Mouse (Mus musculus): Measurements from ENCODE around the gene Gpr137.

Gpr137 gene

DNA sequence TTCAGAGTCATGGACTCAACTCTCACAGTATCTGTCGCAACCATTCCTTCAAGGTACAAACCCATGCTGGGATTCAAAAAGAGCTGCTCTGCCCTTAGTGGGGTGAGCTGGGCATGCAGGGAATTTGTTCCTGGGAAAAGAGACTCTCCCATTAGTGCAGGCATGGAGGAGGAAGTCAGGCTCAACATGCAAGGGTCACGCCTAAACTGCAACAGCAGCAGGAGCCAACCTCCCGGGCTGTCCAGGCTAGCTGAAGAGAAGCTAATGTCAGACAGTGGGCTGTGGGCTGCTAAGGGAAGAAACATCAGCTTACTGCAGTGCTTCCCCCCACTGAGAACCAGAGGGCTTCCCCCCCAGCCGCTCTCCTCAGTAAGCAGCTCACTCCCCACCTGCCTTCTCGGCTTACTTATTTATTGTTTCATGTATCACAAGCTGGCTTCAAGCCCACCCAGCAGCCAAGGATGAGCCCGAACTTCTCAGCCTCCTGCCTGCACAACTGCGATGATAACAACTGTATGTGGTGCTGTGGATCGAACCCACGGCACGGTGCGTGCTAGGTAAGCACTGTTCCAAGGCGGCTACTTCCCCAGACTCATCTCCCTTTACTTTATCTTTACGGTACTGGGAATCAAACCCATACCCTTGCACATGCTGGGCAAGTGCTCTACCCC is 30.1 kb upstream of the Gpr137 start:
- DNase-seq = no peak

DNA sequence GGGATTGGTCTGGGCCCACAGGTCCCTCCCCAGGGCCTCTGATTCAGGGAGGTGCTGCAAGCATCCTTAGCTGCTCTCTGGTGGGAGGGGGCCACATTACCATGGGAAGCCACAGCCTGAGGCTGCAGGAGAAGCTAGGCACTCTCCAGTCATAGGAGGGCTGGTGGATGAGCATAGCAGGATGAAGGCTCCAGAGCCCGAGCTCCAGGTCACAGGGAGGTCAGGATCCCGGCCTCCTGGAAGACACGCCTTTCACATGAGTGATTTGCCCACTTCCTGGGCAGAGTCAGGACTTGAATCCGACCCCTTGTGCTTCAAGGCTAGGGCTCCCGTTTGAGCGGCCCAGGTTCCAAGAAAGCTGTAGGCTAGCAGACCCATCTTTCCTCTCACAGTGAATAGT is 29.4 kb upstream of the Gpr137 start:
- no peak for DNase-seq

DNA sequence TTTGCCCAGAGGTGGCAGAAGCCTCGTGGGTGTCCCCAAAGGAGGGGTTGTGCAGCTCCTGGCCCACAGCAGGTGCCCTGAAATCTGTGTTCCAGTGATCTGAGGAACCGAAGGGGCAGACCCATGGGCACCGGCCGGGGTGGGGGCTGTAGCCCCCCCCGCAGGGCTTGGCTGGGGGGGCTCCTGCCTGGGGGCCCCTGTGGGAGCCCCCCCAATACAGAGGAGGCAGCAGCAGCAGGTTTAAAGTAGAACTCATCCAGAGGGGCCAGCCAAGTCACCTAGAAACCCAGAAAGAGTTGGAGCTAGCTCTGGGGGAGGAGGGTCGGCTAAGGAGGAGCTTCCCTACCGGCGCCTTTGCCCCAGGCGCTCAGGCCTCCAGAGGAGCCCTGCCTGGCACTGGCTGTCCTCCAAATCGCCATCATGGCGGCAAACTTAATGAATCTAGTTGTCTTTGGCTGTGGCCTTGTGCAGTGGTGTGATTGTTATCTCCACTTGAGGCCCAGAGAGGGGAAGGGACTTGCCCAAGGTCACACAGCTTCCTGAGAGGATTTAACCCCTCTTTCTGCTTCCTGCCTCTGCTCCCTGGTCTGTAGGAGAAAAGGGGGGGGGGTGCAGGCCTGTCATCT is 28.3 kb upstream of the Gpr137 start:
- peak; percentile 57 for DNase-seq

DNA sequence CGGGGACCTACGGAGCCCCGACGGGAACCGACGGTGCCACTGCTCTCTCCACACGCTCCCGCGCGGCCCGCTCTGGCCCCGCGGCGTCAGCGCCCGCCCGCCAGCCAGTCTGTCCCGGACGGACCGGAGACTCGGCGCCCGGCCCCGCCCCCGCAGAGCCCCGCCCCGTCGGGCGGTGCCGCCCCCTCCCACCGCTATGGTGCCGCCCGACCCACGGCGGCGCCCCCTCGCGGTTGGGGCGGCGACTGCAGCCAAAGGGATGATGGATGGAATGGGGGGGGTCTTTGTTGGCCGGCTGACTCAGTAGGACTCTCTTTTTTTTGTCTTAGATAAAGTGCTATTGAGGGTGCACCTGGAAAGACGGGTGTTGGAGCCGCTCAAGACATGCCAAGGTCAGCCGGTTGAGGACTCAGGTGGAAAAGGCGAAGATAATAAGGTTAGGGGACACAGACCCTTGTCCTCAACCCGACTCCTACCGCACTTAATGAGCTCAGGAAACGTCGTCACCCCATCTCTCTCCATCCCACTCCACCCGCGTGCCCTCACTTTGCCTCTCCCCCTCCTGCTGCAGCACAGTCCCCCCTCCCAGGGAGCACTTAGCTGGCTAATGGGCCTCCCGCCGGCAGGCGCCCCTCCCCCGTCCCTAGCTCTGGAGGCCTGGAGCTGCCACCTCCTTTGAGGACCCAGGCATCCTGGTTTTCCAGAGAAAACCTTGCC is 27.5 kb upstream of the Gpr137 start:
- peak; percentile 67 for DNase-seq

DNA sequence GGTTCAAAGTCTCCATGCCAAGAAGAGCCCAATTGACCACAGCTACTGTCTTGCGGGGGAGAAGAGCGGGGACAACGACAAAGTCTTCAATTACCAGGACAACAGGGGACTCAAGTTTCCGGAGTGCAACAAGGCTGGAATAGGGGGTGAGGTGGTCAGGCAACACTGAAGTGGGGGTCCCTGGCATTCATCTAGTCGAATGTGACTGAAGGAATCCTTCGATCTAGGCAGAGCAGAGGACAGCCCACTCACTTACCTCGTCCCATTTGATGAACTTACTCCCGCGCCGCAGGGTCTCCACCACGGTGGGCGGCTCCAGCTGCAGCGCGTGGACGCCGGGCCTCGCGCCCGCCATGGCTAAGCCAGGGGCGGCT is 27.0 kb upstream of the Gpr137 start:
- DNase-seq = no peak

DNA sequence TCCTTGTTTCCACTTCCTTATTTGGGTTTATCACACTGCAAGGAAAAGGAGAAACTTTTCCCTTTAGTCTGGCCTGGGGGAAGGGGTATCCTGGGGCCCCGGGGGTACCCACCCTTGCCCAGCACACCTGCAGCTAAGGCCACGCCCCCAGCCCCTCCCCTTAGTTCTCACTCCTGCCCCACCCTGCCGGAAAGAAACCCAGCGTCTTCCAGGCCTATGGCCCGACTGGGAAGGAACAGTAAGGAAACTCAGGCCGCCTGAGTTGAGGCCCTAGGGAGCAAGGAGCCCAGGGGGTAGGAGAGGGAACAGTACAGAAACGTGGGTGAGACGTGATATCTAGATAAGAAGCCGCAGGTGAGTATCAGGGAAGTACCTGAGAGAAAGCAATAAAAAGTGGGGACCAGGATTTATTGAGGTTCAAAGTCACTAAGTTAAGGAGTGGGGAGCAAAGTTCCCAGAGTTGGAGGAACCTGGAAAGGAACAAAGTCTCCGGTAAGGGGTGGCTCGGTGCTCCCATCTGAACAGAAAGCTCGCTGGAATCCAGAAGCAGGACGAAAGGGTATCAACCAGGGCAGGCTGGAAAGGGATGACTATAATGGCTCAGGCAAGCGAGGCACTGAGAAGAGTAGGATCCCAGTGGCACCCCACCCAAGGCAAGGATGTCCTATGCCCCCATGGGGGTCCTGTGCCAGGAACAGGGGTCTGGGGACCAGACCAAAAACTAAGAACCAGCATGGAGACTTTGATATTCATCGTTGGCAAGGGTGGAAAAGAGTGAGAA is 26.4 kb upstream of the Gpr137 start:
- DNase-seq = no peak

DNA sequence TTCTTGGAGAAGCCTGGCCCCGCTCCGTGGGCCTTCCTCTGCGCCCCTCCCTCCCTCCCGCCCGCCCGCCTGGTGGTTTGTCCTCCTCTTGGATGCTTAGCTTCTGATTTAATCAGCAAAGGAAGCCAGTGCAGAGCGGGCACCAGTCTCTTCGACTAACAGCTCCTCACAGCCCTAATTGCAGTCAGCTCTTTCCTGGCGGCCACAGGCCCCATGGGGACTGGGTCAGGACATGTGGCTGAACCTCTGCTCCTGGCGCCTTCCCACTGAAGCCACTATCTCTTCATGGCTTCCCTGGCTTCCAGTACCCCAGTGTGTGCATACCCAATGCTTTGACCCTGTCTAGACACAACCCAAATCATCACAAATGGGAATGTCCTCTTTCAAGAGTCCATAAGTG is 14.2 kb upstream of the Gpr137 start:
- no peak for DNase-seq

DNA sequence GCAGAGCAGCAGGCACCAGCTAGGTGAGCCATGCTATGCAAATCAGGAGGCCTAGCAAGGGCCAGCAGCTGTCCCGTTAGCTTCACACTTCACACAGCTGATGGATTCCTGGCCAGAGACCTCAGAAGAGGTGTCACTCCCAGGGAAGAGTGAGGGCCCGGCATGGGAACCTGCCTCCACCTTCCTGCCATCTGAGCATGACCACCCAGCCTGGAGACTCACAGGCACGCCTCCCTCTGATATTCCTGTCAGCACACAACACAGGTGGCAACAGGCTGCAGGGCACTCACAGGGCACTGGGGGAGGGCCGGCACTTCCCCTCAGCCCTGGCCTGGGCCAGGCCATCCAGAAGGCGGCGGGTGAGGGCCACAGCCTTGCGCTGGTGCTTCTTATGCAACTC is 13.1 kb upstream of the Gpr137 start:
- DNase-seq = no peak

DNA sequence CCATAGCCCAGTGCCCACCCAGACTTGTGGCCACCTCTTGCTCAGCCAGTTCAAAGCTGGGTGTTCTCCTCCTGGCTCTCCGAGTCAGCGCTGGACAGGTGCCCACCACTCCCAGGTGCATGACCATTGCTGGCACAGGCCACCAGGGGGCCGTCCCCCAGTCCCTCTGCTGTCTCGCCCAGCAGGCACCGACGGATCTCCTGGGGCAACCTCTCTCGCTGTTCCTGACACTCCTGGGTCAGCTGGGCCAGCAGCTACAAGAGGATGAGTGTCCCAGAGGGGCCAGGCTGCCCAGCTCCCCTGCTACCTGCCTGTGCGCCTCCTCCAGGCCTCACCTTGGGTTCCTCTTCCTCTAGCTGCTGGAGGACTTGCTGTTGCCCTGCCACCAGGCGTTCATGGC is 11.8 kb upstream of the Gpr137 start:
- DNase-seq = peak; percentile 65

DNA sequence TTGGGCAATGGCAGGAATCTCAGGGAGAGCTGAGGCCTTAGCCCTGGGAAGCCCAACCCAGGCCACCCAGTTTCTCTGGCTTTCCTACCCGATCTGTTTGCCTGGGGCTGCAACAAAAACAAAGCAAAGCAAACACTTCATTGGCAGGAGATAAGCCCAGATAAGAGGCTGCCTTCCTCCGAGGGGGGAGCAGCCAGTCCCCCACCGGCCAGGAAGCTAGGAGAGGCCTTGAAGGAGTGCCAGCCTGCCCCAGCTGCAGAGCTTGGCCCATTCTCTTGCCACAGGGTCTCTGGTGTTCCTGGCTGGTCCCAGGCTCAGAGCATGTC is 10.4 kb upstream of the Gpr137 start:
- peak; percentile 74 for DNase-seq

DNA sequence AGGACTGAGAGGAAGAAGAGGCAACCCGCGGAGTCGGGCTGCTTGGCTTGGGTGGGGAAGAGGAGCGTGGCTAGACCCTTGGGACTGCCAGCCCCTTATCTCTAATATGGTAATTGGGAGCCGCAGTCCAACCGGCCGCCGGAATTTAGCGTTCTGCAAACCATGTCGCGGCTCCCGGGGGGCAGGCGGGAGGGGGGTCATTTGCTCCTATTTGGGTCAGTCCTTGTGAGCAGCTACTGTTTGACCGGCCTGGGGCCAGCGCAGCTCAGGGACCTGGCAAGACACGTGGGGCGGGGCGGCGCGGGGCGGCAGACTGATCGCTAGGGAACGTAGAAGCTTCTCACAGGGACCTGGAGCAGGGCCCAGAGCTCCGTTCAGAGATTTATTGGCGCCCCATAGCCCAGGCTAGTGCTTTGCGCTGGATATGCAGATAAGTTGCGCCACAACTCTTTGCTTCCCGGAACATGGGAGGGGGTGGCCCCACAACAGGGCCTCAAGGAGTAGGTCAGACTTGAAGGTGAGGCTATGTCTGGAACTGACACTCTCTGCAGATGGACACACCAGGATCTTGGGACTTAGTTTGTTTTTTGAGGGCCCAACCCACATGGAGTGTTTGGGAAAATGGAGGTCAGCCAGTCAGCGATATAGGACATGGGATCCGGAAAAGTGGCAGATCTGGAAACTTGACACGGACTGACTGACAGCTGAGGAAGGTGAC is 9.9 kb upstream of the Gpr137 start:
- peak; percentile 92 for DNase-seq

DNA sequence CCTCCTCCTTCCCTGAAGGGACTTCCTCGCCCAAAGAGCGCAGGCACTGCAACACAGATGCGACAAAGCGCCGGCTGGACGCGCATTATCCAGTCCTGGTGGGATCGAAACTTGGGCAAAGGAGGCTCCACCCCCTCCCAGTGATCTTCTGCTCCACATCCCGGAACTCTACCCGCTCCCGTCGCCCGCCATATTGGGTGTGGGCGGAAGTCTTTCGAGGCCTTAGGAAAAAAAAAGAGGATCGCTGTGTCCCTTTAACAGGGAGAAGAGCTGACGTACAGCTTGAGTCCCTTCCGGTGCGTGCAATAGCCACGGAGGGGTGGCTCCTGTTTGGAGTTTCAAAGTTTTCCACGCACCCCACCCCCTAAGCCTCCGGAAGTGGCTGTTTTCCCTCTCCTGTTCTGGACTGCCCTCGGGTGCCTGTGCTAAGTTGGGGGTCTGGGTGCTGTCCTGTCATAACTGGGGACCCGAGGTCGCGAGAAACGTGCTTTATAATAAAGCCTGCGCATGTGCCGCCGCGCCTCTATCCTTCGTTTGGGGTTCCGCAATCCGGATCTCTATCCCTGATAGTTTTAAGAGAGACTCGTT is 9.2 kb upstream of the Gpr137 start:
- peak; percentile 98 for DNase-seq

DNA sequence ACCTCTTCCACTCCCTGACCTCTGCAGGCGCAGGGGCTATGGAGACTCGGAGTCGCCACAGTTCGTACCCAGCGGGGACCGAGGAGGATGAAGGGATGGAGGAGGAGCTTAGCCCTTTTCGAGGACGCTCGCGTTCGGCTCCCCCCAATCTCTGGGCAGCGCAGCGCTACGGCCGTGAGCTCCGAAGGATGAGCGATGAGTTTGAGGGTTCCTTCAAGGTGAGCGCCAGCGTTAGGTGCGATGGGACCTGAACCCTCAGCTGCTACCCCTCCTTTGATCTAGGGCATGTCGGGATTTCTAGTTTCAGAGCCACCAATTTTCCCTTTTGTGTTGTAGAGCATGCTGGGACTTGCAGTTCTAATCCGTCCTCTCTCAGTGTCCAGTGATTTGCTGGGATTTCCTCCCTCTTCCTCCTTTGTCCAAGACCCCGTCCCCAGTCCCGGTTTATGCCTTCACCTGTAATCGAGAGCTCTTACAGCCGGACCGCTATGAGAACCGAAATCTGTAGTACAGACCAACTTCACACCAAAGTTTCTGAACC is 8.4 kb upstream of the Gpr137 start:
- DNase-seq = peak; percentile 71

DNA sequence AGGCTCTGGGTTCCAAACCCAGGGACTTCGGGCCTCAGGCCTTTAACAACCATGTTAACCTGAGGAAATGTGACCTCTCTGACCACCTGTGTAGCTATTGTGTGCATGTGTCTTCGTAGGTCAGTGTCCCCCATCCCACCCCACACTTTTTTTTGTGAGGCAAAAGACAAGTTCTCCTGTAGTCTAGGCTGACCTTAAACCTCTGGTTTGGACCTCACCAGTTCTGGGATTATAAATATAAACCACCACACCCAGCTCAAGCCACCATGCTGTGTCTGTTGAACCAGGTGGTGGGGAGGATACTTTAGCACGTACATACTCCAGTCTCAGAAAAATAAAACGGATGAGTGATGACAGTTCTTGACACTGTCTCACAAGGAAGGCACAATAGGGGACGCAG is 7.7 kb upstream of the Gpr137 start:
- DNase-seq = no peak

DNA sequence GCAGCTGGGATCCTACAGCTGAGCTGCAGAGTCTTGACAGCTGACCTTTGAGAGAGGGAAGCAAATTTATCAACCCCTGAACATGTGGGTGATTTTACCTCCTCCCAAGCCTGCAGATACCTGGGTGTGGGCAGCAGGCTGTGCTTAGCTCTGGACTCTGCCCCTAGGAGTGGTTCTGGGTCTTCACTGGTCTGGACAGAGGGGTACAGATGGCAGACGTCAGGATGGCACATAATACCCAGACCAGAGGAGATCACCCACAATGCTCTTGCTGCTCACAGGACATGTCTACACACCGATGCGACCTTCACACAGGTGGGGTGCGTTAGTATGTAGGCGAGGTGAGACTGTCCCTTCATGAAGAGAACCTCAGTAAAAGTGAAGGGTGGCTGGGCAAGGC is 7.3 kb upstream of the Gpr137 start:
- DNase-seq = no peak

DNA sequence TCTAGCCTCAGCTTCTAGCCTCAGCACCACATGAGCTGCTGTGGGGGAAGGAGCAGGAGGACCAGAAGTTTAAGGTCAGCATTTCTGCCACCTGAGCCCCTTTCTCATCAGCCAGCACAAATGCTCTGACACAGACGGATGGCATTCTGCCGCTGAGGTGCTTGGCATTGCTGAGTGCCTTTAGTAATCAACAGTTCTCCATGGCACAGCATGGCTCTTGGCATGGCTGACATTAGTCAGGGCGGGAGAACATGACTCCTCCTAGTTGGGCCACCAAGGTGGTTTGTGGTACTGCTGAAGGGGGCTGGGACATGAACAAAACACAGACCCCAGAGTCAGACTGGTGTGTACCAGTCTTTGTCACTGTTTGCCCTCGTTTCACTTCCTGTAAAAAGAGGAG is 5.9 kb upstream of the Gpr137 start:
- DNase-seq = no peak

DNA sequence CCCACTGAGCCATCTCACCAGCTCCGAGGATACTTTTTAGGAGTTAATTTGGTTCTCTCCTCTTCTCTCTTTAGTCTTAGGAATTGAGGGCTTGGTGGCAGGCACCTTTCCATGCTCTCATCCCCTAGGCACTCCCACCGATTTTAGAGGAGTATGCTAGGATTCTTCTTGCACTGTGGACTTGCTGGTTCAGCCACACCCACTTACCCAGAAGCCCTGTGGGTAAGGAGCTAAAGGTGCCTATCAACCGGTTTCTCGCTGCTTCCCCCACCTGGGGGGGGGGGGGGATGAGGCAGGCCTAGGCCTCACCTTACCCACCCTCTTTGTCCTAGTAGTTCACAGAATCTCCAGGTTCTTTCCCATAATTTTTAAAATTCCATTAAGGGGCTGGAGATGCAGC is 5.5 kb upstream of the Gpr137 start:
- no peak for DNase-seq

DNA sequence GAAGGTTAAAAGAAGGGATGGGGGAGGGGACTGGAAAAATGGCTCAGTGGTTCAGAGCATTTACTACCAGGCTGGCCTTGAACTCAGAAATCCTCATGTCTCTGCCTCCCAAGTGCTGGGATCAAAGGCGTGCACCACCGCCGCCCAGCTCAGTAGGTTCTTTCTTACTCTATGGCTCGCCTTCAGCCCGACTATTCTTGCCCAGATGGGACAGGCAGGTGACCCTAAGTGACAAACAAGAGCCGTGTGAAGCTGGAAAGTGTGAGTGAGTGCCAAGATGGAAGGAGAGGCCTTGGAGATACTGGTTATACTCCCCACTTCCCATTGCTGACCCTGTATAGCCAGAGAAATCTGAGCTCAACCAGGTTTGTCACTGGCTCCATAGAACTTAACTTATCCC is 1.4 kb upstream of the Gpr137 start:
- DNase-seq = no peak

DNA sequence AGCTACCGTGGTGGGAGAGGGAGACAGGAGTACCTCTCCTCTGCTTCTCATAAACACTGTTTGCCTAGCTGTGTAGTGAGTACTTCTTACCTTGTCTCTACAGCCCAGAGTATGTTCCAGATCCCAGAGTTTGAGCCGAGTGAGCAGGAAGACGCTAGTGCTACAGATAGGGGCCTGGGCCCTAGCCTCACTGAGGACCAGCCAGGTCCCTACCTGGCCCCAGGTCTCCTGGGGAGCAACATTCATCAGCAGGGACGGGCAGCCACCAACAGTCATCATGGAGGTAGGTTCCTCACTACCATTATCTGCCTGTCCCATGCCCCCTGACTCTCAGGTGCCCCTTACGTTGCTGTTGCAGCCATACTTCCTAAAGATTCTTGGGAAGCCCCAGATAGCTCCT is 484 bp upstream of the Gpr137 start:
- DNase-seq = no peak

DNA sequence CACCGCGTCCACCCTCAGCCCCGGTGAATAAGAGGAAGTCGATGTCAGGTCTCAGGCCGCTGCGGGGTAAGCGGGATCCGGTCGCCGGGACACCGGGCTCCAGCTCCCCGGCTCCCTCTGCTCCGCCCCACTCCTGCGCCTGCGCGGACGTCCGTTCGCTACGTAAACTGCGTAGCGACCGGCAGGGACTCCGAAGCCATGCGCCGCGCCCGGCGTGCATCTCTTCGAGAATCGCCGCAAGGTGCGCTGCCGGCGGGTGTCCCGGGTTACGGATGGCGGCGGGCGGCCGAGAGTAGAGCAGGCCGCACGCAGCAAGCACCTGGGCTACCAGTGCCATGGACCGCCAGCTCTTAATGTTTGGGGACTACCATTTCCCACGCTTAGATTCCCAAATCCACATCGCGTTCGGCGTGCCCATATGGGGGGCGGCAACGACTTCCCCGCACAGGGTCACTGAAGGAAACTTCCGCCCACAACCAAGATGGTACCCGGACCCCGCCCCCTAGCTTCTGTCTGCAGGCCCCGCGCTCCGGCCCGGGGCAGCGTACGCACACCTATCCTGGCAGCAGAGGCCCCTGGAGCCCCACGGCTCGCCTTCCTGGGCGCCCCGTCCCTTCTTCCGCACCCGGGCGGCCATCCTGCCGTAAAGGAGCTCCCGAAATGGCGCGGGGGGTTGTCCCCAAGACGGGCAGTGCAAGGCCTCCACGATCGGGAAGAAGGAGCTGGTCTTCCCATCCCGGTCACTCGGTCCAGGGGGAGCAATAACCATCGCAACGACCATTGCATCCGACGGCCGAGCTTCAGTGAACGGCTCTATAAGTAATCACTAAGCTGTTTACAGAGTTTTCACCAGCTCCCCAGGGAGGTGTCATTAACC is 670 bp downstream of the Gpr137 start, which contains the start of gene Bad:
Bad (plus strand) TSS at position 490 of the 877 bp plus-strand sequence.
- DNase-seq = peak; percentile 90
